Mouse (Mus musculus): ENCODE data around the gene Ndufs7.

GRCm38 (mm10) chr10:80257936-80258335, 9.0 kb downstream of the Ndufs7 start:
- TF ChIP-seq CTCF (IDR thresholded peaks at IDR 0.05; ENCODE audit: borderline replicate concordance, control insufficient read depth, extremely low read depth, insufficient read depth, low read length, poor library complexity), result no peak
- TF ChIP-seq POLR2A (IDR thresholded peaks at IDR 0.05; ENCODE audit: control insufficient read depth, extremely low read depth, insufficient read depth, low read length, poor library complexity), result no peak

Measured in thymus, adult 2 months (tissue).